Mouse (Mus musculus) CH12.LX (cell line): ENCODE measurements around the gene Lyl1. TPM values are rescaled to one million over a fixed set of nuclear protein-coding genes. Genes with fewer than 3 reads are reported as not detected.

Source experiments
- DNase-seq: peaks from one replicate; pipeline ENCODE4 v3.0.0-alpha.2; 2013; ENCODE audit errors: extremely low read depth
- H3K27ac ChIP-seq: 2 replicates; pipeline ENCODE4 v1.5.1; 2012; ENCODE audit warnings: low read depth, mild to moderate bottlenecking, control low read depth, moderate library complexity; ENCODE audit not compliant: insufficient read depth
- H3K27me3 ChIP-seq: replicated peaks from 2 replicates; pipeline ENCODE3; 2012; ENCODE audit warnings: inconsistent platforms
- H3K36me3 ChIP-seq, 2 experiments: replicated peaks in 1 of 2; 2 replicates each; pipeline versions ENCODE3 to v1.6.1; 2012; ENCODE audit warnings: inconsistent platforms in 1 of 2, low read length in 1 of 2, mild to moderate bottlenecking in 1 of 2, mixed read lengths in 1 of 2, moderate library complexity in 1 of 2; ENCODE audit not compliant: control insufficient read depth in 1 of 2, insufficient read depth in 1 of 2
- H3K4me1 ChIP-seq, 2 experiments: 2 replicates each; pipeline ENCODE4 v1.6.1; 2012; ENCODE audit warnings: inconsistent platforms in 1 of 2, moderate library complexity in 1 of 2; ENCODE audit not compliant: insufficient read depth in 2 of 2, control insufficient read depth in 1 of 2
- H3K4me2 ChIP-seq: 2 replicates; pipeline ENCODE4 v1.6.1; 2012; ENCODE audit warnings: low read depth, mild to moderate bottlenecking, control low read depth; ENCODE audit not compliant: poor library complexity, insufficient read depth, severe bottlenecking
- H3K4me3 ChIP-seq, 3 experiments: fragments of 150-350 bp in 1 of 3; sonication (generic) in 1 of 3; replicated peaks in 1 of 3; 2 replicates each; pipeline versions ENCODE3 to v1.5.1; 2011 to 2012; ENCODE audit warnings: low read depth in 2 of 3, low read length in 2 of 3, mild to moderate bottlenecking in 2 of 3, moderate library complexity in 2 of 3, control low read depth in 1 of 3, improper control_type of control experiment in 1 of 3, inconsistent platforms in 1 of 3, mixed read lengths in 1 of 3; ENCODE audit not compliant: poor library complexity in 1 of 3
- H3K79me2 ChIP-seq: replicated peaks from 2 replicates; pipeline ENCODE4 v1.6.1; 2012; ENCODE audit warnings: mild to moderate bottlenecking, moderate library complexity; ENCODE audit not compliant: control insufficient read depth, poor library complexity, insufficient read depth, severe bottlenecking; ENCODE audit errors: extremely low read depth
- H3K9ac ChIP-seq: 2 replicates; pipeline ENCODE4 v1.6.1; 2012; ENCODE audit warnings: low read depth, mild to moderate bottlenecking, control low read depth, moderate library complexity; ENCODE audit not compliant: insufficient read depth
- H3K9me3 ChIP-seq: replicated peaks from 2 replicates; pipeline ENCODE3; 2012; ENCODE audit warnings: low read length, inconsistent platforms, mixed read lengths
- CTCF ChIP-seq, 2 experiments: IDR thresholded peaks in 1 of 2; conservative IDR thresholded peaks in 1 of 2; 2 replicates each; pipeline ENCODE4 v1.5.1; 2011 to 2012; ENCODE audit warnings: low read depth in 2 of 2, low read length in 2 of 2, improper control_type of control experiment in 1 of 2, inconsistent platforms in 1 of 2, mild to moderate bottlenecking in 1 of 2, moderate library complexity in 1 of 2
- E2F4 ChIP-seq: IDR thresholded peaks from 2 replicates; pipeline ENCODE4 v1.6.1; 2011; ENCODE audit warnings: low read depth, low read length, improper control_type of control experiment; ENCODE audit not compliant: insufficient replicate concordance
- HCFC1 ChIP-seq: IDR thresholded peaks from 2 replicates; pipeline ENCODE4 v1.6.1; 2012; ENCODE audit warnings: low read depth, mild to moderate bottlenecking, inconsistent platforms, low read length, improper control_type of control experiment
- IRF4 ChIP-seq: IDR thresholded peaks from 2 replicates; pipeline ENCODE4 v1.6.1; 2014; ENCODE audit warnings: low read depth, mild to moderate bottlenecking, inconsistent platforms, low read length, improper control_type of control experiment
- JUN ChIP-seq: IDR thresholded peaks from 2 replicates; pipeline ENCODE4 v1.6.1; 2011; ENCODE audit warnings: low read depth, mild to moderate bottlenecking, low read length, improper control_type of control experiment, moderate library complexity; ENCODE audit not compliant: insufficient read depth
- JUND ChIP-seq: conservative IDR thresholded peaks from 2 replicates; pipeline ENCODE4 v1.6.1; 2011; ENCODE audit warnings: low read depth, low read length, improper control_type of control experiment
- KAT2A ChIP-seq: IDR thresholded peaks from 2 replicates; pipeline ENCODE4 v1.6.1; 2012; ENCODE audit warnings: low read length, improper control_type of control experiment, inconsistent platforms; ENCODE audit not compliant: insufficient replicate concordance
- MAFK ChIP-seq: IDR thresholded peaks from 2 replicates; pipeline ENCODE4 v1.6.1; 2011; ENCODE audit warnings: low read length, improper control_type of control experiment; ENCODE audit not compliant: insufficient replicate concordance
- MAX ChIP-seq: IDR thresholded peaks from 2 replicates; pipeline ENCODE4 v1.6.1; 2011; ENCODE audit warnings: low read length, improper control_type of control experiment
- MEF2A ChIP-seq: IDR thresholded peaks from 2 replicates; pipeline ENCODE4 v1.6.1; 2014; ENCODE audit warnings: low read depth, mild to moderate bottlenecking, inconsistent platforms, low read length, improper control_type of control experiment, borderline replicate concordance
- MXI1 ChIP-seq: IDR thresholded peaks from 2 replicates; pipeline ENCODE4 v1.6.1; 2011; ENCODE audit warnings: mild to moderate bottlenecking, low read depth, low read length, improper control_type of control experiment
- MYC ChIP-seq: IDR thresholded peaks from 2 replicates; pipeline ENCODE4 v1.6.1; 2011; ENCODE audit warnings: low read depth, mild to moderate bottlenecking, improper control_type of control experiment, low read length
- POLR2AphosphoS2 ChIP-seq: IDR thresholded peaks from 2 replicates; pipeline ENCODE4 v1.6.1; 2011; ENCODE audit warnings: low read depth, low read length, improper control_type of control experiment
- RCOR1 ChIP-seq: conservative IDR thresholded peaks from 2 replicates; pipeline ENCODE4 v1.6.1; 2012; ENCODE audit warnings: low read depth, mild to moderate bottlenecking, inconsistent platforms, low read length, improper control_type of control experiment
- TBP ChIP-seq: conservative IDR thresholded peaks from 2 replicates; pipeline ENCODE4 v1.6.1; 2011; ENCODE audit warnings: low read depth, low read length, improper control_type of control experiment
- TCF12 ChIP-seq: IDR thresholded peaks from 2 replicates; pipeline ENCODE4 v1.6.1; 2014; ENCODE audit warnings: low read depth, mild to moderate bottlenecking, inconsistent platforms, low read length, improper control_type of control experiment
- USF1 ChIP-seq: IDR thresholded peaks from 2 replicates; pipeline ENCODE4 v1.6.1; 2014; ENCODE audit warnings: low read depth, mild to moderate bottlenecking, inconsistent platforms, low read length, improper control_type of control experiment
- USF2 ChIP-seq: conservative IDR thresholded peaks from 2 replicates; pipeline ENCODE4 v1.6.1; 2011; ENCODE audit warnings: low read depth, low read length, improper control_type of control experiment
- ZC3H11A ChIP-seq: IDR thresholded peaks from 2 replicates; pipeline ENCODE4 v1.6.1; 2012; ENCODE audit warnings: low read depth, mild to moderate bottlenecking, inconsistent platforms, low read length, improper control_type of control experiment
- ZNF384 ChIP-seq: IDR thresholded peaks from 2 replicates; pipeline ENCODE4 v1.6.1; 2012; ENCODE audit warnings: low read depth, low read length, improper control_type of control experiment, inconsistent platforms
- dilution Hi-C: fragments of 300-500 bp; cut with MboI; formaldehyde crosslinking; loops from 2 replicates; pipeline ENCODE4 v1.14.3; 2020; ENCODE audit warnings: low sequenced_read_pairs; ENCODE audit not compliant: extremely low pct_unique_long_range_greater_than_20kb, extremely low pct_ligation_motif_present
- in situ Hi-C: fragments of 300-500 bp; cut with MboI; formaldehyde crosslinking; loops from 3 replicates; pipeline ENCODE4 v1.14.3; 2019; ENCODE audit warnings: low sequenced_read_pairs, low pct_ligation_motif_present, low pct_unique_long_range_greater_than_20kb, mixed read lengths
- polyA plus RNA-seq: library from polyadenylated mRNA; unstranded; fragments of >175 nt; gene quantifications from 2 replicates; pipeline ENCODE4 v1.2.1, GENCODE M21; 2012; ENCODE audit warnings: low read depth; ENCODE audit not compliant: insufficient read length
- total RNA-seq, 2 experiments: library from RNA; depleted of rRNA; stranded (reverse); fragments of 300-350 nt in 1 of 2; fragments of >200 nt in 1 of 2; gene quantifications; 2 replicates each; pipeline ENCODE4 v1.2.3; 2012 to 2014

Lyl1 gene
- total and polyA plus RNA-seq, 3 experiments, result 20.6 to 53.2 (median 38.5) TPM

- dilution Hi-C loops (no loop called here), in situ Hi-C loops (loop anchor here (5.0 kb wide), 1 partner anchor 73 kb away; no protein-coding TSS in a partner anchor)
- Histone ChIP-seq H3K27ac (no peak overlapping the region), H3K79me2 (no peaks in the 10 kb centered on the region), H3K9me3 (no peaks in the 10 kb centered on the region), H3K4me3 (no peak overlapping the region), H3K4me1 (peaks cover 3 to 23% of the 10 kb centered on the region in 2 experiments), H3K36me3 (no peaks in the 10 kb centered on the region), H3K9ac (no peak overlapping the region), H3K27me3 (peaks cover 81% of the 10 kb centered on the region), H3K4me2 (no peak overlapping the region)
- no peak for DNase-seq
- no peak for TF ChIP-seq HCFC1
- no peak for TF ChIP-seq MXI1
- no peak for TF ChIP-seq CTCF (conservative IDR thresholded peaks at IDR 0.05 in 1 of 2, IDR thresholded peaks at IDR 0.05 in 1 of 2; ENCODE audit: low read depth in 2 of 2, low read length in 2 of 2)
Measured at GRCm38 (mm10) chr8:84734680-84735079, 33.4 kb downstream of the Lyl1 start.

GRCm38 (mm10) chr8:84735597-84735996, 34.3 kb downstream of the Lyl1 start:
- no peak for DNase-seq
- no peak overlapping the region for H3K27ac ChIP-seq
- dilution Hi-C loops (no loop called here), in situ Hi-C loops (loop anchor here (5.0 kb wide), 1 partner anchor 72 kb away; no protein-coding TSS in a partner anchor)
- H3K27me3 ChIP-seq, result peaks cover 88% of the 10 kb centered on the region
- peaks cover 3 to 23% of the 10 kb centered on the region in 2 experiments for H3K4me1 ChIP-seq
- H3K9ac ChIP-seq, result no peak overlapping the region
- TF ChIP-seq POLR2AphosphoS2 (no peak), E2F4 (no peak), KAT2A (no peak), TCF12 (no peak), JUND (no peak)
- no peaks in the 10 kb centered on the region for H3K79me2 ChIP-seq
- no peak overlapping the region for H3K4me2 ChIP-seq
- H3K9me3 ChIP-seq, result no peaks in the 10 kb centered on the region
- H3K4me3 ChIP-seq, result no peak overlapping the region
- no peaks in the 10 kb centered on the region for H3K36me3 ChIP-seq

- in situ Hi-C loops, result loop anchor here (5.0 kb wide), 1 partner anchor 71 kb away; no protein-coding TSS in a partner anchor
- Histone ChIP-seq H3K9me3 (no peaks in the 10 kb centered on the region), H3K9ac (no peak overlapping the region), H3K4me3 (no peak overlapping the region), H3K27me3 (peaks cover 90% of the 10 kb centered on the region), H3K27ac (no peak overlapping the region)
- no peak for DNase-seq
- TF ChIP-seq USF1 (no peak), MXI1 (no peak), IRF4 (no peak), MAFK (no peak), RCOR1 (no peak), TBP (no peak), POLR2AphosphoS2 (no peak), MYC (no peak), TCF12 (no peak), MAX (no peak), ZC3H11A (no peak), ZNF384 (no peak), KAT2A (no peak), MEF2A (no peak), USF2 (no peak), JUN (no peak)
- TF ChIP-seq, all 38 proteins: peak for 0
- dilution Hi-C loops, result no loop called here
- H3K36me3 ChIP-seq, result no peaks in the 10 kb centered on the region
- no peaks in the 10 kb centered on the region for H3K79me2 ChIP-seq
- peaks cover 3 to 23% of the 10 kb centered on the region in 2 experiments for H3K4me1 ChIP-seq
- no peak overlapping the region for H3K4me2 ChIP-seq
Measured at GRCm38 (mm10) chr8:84736521-84736920, 35.3 kb downstream of the Lyl1 start.
